Mouse (Mus musculus) hindlimb bud, embryonic 11.5 days (tissue): ENCODE measurements at regions not wholly inside any gene's neighbourhood (a gene's known extent, or its start where the extent isn't known, plus 50 kb on each side); places are given as distances from the start of the nearest gene placed in this dataset.

Source experiments
- DNase-seq: peaks from one replicate; pipeline ENCODE4 v3.0.0-alpha.2; 2012; ENCODE audit warnings: low read depth, low spot score; ENCODE audit errors: extremely low spot score

- DNase-seq, result no peak
These were observed 200.7 kb upstream of the Klf3 start for GRCm38 (mm10) chr5:64602356-64602936.

- DNase-seq, result no peak
These were observed 200.0 kb upstream of the Klf3 start for GRCm38 (mm10) chr5:64602996-64603755.

- no peak for DNase-seq
These were observed 198.0 kb upstream of the Klf3 start for GRCm38 (mm10) chr5:64605171-64605570.

- no peak for DNase-seq
These were observed 197.2 kb upstream of the Klf3 start for GRCm38 (mm10) chr5:64605991-64606390.

GRCm38 (mm10) chr5:64609378-64610087 is 193.7 kb upstream of the Klf3 start:
- no peak for DNase-seq

GRCm38 (mm10) chr5:64610146-64610545 is 193.0 kb upstream of the Klf3 start:
- peak; percentile 47 for DNase-seq

GRCm38 (mm10) chr5:64610562-64611405 is 192.4 kb upstream of the Klf3 start:
- DNase-seq, result peak; percentile 69

- DNase-seq, result no peak
These were observed 191.2 kb upstream of the Klf3 start for GRCm38 (mm10) chr5:64612017-64612416.

GRCm38 (mm10) chr5:64613696-64614095 is 189.5 kb upstream of the Klf3 start:
- no peak for DNase-seq

- DNase-seq, result no peak
These were observed 185.1 kb upstream of the Klf3 start for GRCm38 (mm10) chr5:64618126-64618525.

GRCm38 (mm10) chr5:64619752-64620151 is 183.4 kb upstream of the Klf3 start:
- DNase-seq, result no peak

GRCm38 (mm10) chr5:64620726-64621125 is 182.5 kb upstream of the Klf3 start:
- DNase-seq, result no peak

GRCm38 (mm10) chr5:64621386-64621785 is 181.8 kb upstream of the Klf3 start:
- no peak for DNase-seq

GRCm38 (mm10) chr5:64623653-64624052 is 179.5 kb upstream of the Klf3 start:
- DNase-seq, result no peak

- no peak for DNase-seq
These were observed 179.0 kb upstream of the Klf3 start for GRCm38 (mm10) chr5:64624205-64624604.

GRCm38 (mm10) chr5:64625421-64625820 is 177.8 kb upstream of the Klf3 start:
- no peak for DNase-seq

GRCm38 (mm10) chr5:64625841-64626298 is 177.3 kb upstream of the Klf3 start:
- DNase-seq, result no peak

- no peak for DNase-seq
These were observed 176.8 kb upstream of the Klf3 start for GRCm38 (mm10) chr5:64626351-64626750.

- no peak for DNase-seq
These were observed 172.6 kb upstream of the Klf3 start for GRCm38 (mm10) chr5:64630582-64630981.

- DNase-seq, result no peak
These were observed 171.0 kb upstream of the Klf3 start for GRCm38 (mm10) chr5:64632171-64632570.

GRCm38 (mm10) chr5:64634008-64634407 is 169.2 kb upstream of the Klf3 start:
- DNase-seq, result no peak
